Mouse (Mus musculus) kidney, adult 18-20 months (tissue): ENCODE data around the gene Dtymk.
"Not testable (repeated sequence)": the region's sequence is repeated elsewhere in the genome, so short reads cannot be mapped to it uniquely, and the experiment has no call there.

Experiments used
- DNase-seq: peaks from one replicate; pipeline ENCODE4 v3.0.0; 2021

Gene Dtymk

GRCm38 (mm10) chr1:93801741-93802238, at the start of gene Dtymk:
Gene Dtymk, minus strand, starts transcription at chr1:93801934.
- peak; percentile 92 for DNase-seq

GRCm38 (mm10) chr1:93845766-93846366, 44.1 kb upstream of the Dtymk start:
- not testable (repeated sequence) for DNase-seq

- DNase-seq, result not testable (repeated sequence)
Measured at GRCm38 (mm10) chr1:93838569-93838968, 36.8 kb upstream of the Dtymk start.

GRCm38 (mm10) chr1:93837335-93837734, 35.6 kb upstream of the Dtymk start:
- no peak for DNase-seq

GRCm38 (mm10) chr1:93836532-93836913, 34.8 kb upstream of the Dtymk start:
- no peak for DNase-seq

GRCm38 (mm10) chr1:93835876-93836531, 34.3 kb upstream of the Dtymk start:
- DNase-seq, result no peak

GRCm38 (mm10) chr1:93835211-93835610, 33.5 kb upstream of the Dtymk start:
- DNase-seq, result no peak

- no peak for DNase-seq
Measured at GRCm38 (mm10) chr1:93834671-93835150, 33.0 kb upstream of the Dtymk start.

- DNase-seq, result not testable (repeated sequence)
Measured at GRCm38 (mm10) chr1:93832754-93833360, 31.1 kb upstream of the Dtymk start.

GRCm38 (mm10) chr1:93826540-93826835, 24.8 kb upstream of the Dtymk start:
- no peak for DNase-seq

- no peak for DNase-seq
Measured at GRCm38 (mm10) chr1:93825771-93826539, 24.2 kb upstream of the Dtymk start.

GRCm38 (mm10) chr1:93825105-93825674, 23.5 kb upstream of the Dtymk start:
- DNase-seq, result peak; percentile 97

GRCm38 (mm10) chr1:93824609-93825008, 22.9 kb upstream of the Dtymk start, which contains the start of gene D2hgdh:
Gene D2hgdh, plus strand, starts transcription at chr1:93824909.
- DNase-seq, result no peak

- DNase-seq, result no peak
Measured at GRCm38 (mm10) chr1:93823796-93824495, 22.2 kb upstream of the Dtymk start.

GRCm38 (mm10) chr1:93818722-93819121, 17.0 kb upstream of the Dtymk start:
- no peak for DNase-seq

- DNase-seq, result no peak
Measured at GRCm38 (mm10) chr1:93817823-93818532, 16.2 kb upstream of the Dtymk start.

- no peak for DNase-seq
Measured at GRCm38 (mm10) chr1:93811495-93812039, 9.8 kb upstream of the Dtymk start.

GRCm38 (mm10) chr1:93810011-93810410, 8.3 kb upstream of the Dtymk start:
- no peak for DNase-seq

GRCm38 (mm10) chr1:93808871-93809270, 7.1 kb upstream of the Dtymk start:
- DNase-seq, result no peak

- DNase-seq, result no peak
Measured at GRCm38 (mm10) chr1:93805221-93805951, 3.7 kb upstream of the Dtymk start.

GRCm38 (mm10) chr1:93804818-93805217, 3.1 kb upstream of the Dtymk start:
- DNase-seq, result no peak
